Mouse (Mus musculus): ENCODE data around the gene Catsper3. TPM values are rescaled to one million over a fixed set of nuclear protein-coding genes. Genes with fewer than 3 reads are reported as not detected.

The Catsper3 gene
- total RNA-seq, 1 experiment from 2014 or later: not detected

DNA sequence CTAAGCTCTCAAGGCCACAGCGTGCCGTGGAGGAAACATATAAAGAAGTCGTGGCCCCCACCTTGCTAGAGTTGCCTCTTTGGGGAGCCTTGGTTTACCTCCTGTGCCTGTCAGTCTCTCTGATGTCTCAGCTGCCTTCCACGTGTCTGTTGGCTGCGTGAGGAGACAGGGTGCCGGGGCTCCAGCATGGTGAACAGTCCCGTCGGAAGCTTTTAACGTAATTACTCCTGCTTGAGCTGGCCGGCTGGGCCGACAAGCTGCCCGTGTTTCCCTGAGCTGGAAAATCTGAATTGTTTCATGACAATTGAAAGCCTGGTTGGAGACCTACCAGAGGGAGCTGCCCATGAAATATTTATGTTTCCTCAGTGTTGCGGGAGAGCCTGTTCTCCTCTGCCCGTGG lies 55.9 kb downstream of the Catsper3 start:
- no peak for ATAC-seq (replicated peaks; ENCODE audit: insufficient number of reproducible peaks, low FRiP score, low TSS enrichment, poor library complexity, severe bottlenecking)

DNA sequence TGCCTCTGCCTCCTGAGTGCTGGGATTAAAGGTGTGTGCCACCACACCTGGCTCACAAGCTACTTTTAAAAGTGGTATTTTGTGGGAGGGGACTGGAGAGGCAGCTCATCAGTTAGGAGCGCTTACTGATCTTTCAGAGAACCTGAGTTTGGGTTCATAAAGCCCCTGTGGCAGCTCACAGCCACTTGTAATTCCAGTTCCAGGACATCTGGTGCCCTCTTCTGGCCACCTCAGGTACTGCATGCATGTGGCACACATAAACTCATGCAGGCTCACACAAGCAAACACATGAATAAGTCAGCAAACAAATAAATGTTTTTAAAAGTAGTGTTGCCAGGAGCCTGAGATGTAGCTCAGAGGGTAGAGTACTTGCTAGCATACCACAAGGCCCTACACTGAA lies 59.3 kb downstream of the Catsper3 start:
- ATAC-seq (replicated peaks; ENCODE audit: insufficient number of reproducible peaks, low FRiP score, low TSS enrichment, poor library complexity, severe bottlenecking): no peak

GRCm38 (mm10) chr13:55847805-55848204 lies 63.4 kb downstream of the Catsper3 start:
- no peak for ATAC-seq (replicated peaks; ENCODE audit: insufficient number of reproducible peaks, low FRiP score, low TSS enrichment, poor library complexity, severe bottlenecking)

DNA sequence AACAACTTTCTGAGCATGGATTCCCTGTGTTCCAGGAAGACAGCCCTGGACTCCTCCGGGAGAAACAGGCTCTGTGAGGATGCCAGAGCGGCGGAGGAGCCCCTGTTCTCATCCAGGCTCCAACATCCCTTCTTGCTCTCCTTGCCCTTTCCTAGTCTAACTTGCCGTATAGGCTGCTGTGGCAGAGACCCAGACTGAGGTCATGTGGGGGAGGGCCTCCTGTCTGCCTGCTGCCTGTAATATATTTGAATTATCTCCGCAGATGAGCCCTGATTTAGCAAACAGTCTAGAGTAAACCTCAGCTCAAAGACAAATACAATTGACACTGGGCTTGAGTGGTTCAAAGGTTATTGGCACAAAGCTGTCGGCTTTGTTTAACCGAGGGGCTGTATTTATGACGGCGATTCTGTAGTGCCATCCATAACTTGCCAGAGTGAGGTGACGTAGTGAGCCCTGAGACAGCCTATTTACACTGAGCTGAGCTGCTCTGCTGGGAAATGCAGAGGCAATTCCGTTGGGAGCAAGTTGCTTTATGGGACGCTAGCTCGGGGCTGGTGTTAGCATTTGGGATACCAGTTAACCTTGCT lies 64.3 kb downstream of the Catsper3 start:
- ATAC-seq (replicated peaks; ENCODE audit: insufficient number of reproducible peaks, low FRiP score, low TSS enrichment, poor library complexity, severe bottlenecking): no peak

GRCm38 (mm10) chr13:55850726-55851125 lies 66.4 kb downstream of the Catsper3 start:
- ATAC-seq (replicated peaks; ENCODE audit: insufficient number of reproducible peaks, low FRiP score, low TSS enrichment, poor library complexity, severe bottlenecking): no peak

DNA sequence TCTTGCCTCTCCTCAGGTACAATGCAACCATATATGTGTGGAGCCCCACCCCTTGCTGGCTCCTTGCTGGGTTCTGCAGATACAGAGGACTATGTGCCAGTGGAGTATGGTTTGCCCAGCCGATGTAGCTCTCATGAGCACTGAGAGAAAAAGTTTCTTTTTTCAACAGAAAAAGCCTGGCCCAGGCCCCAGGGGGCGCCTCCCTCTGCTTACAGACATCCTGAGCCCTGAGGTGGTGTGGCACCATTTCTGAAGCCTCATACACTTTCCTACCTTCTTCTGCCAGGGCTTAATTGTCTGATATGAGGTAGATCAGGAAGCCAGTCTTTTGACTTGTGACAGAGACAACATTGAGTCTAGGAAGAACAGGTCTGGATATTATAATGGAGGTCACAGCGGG lies 67.8 kb downstream of the Catsper3 start:
- ATAC-seq (replicated peaks; ENCODE audit: insufficient number of reproducible peaks, low FRiP score, low TSS enrichment, poor library complexity, severe bottlenecking): no peak

GRCm38 (mm10) chr13:55855793-55856192 lies 71.4 kb downstream of the Catsper3 start:
- no peak for ATAC-seq (replicated peaks; ENCODE audit: insufficient number of reproducible peaks, low FRiP score, low TSS enrichment, poor library complexity, severe bottlenecking)

DNA sequence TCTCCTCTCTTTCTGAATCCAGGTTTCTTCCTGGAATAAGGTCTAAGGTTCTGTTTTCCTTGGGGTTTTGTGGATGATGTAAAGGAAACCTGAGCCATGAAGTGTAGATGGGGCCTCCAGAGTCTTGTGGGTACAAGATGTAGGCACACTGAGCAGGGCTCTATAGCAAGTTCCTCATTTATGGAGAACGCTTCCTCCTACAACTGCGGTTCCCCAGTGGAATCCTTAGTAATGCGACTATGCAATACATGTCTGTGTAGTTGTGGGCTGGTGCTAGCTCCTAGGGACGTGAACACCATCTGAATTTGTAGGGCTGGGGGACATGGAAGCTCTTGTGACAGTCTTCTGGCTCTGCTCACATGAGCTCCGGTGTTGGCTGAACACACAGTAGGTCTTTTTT lies 74.1 kb downstream of the Catsper3 start:
- no peak for ATAC-seq (replicated peaks; ENCODE audit: insufficient number of reproducible peaks, low FRiP score, low TSS enrichment, poor library complexity, severe bottlenecking)

Other genes with a start within 250 kb of the Catsper3 start
- 67.7 to 76.2 TPM (median 71.8 TPM) in 3 replicates for gene Ddx41, start 247.9 kb upstream of the Catsper3 start, total RNA-seq (2017)
- 37.8 to 73.6 TPM (median 40.6 TPM) in 3 replicates for gene Fam193b, start 213.4 kb upstream of the Catsper3 start, total RNA-seq (2017)
- gene Tmed9, start 210.8 kb upstream of the Catsper3 start, total RNA-seq (2017): 150 to 192 TPM (median 183 TPM) in 3 replicates
- gene B4galt7, start 184.7 kb upstream of the Catsper3 start, total RNA-seq (2017): 23.1 to 47.1 TPM (median 26.2 TPM) in 3 replicates
- gene Caml, start 161.6 kb upstream of the Catsper3 start, total RNA-seq (2017): 26.6 to 41.4 TPM (median 37.6 TPM) in 3 replicates
- 123 to 183 TPM (median 145 TPM) in 3 replicates for gene Ddx46, start 149.5 kb upstream of the Catsper3 start, total RNA-seq (2017)
- gene B230219D22Rik, start 91.4 kb upstream of the Catsper3 start, total RNA-seq (2017): 37.5 to 51.1 TPM (median 49.4 TPM) in 3 replicates
- 27.3 to 47.8 TPM (median 47.6 TPM) in 3 replicates for gene Txndc15, start 69.9 kb upstream of the Catsper3 start, total RNA-seq (2017)
- gene Pcbd2, start 57.2 kb upstream of the Catsper3 start, total RNA-seq (2017): 18.4 to 47.8 TPM (median 21.5 TPM) in 3 replicates
- not detected in 3 replicates for gene Pitx1, start 51.6 kb downstream of the Catsper3 start, total RNA-seq (2017)

Measured in monocyte, adult 5-6 weeks (primary cell).